Mouse (Mus musculus) C2C12 (cell line): ENCODE results near the gene Prune1.

ENCODE experiments used
- CEBPB ChIP-seq: IDR thresholded peaks from one replicate; pipeline ENCODE4 v1.6.1; 2011; ENCODE audit warnings: low read depth, mild to moderate bottlenecking, control low read depth, moderate library complexity
- CTCF ChIP-seq: IDR thresholded peaks from one replicate; pipeline ENCODE4 v1.5.1; 2011; ENCODE audit not compliant: control insufficient read depth, insufficient read depth, insufficient read length
- FOSL1 ChIP-seq: IDR thresholded peaks from one replicate; pipeline ENCODE4 v1.8.0; 2011; ENCODE audit warnings: mild to moderate bottlenecking, low read length; ENCODE audit not compliant: poor library complexity, insufficient read depth, severe bottlenecking
- MAX ChIP-seq: IDR thresholded peaks from one replicate; pipeline ENCODE4 v1.6.1; 2011; ENCODE audit warnings: mild to moderate bottlenecking, control low read depth
- MYOD1 ChIP-seq: IDR thresholded peaks from one replicate; pipeline ENCODE4 v1.6.1; 2011; ENCODE audit warnings: low read depth; ENCODE audit not compliant: control insufficient read depth, insufficient read length
- MYOG ChIP-seq: IDR thresholded peaks from one replicate; pipeline ENCODE4 v1.6.1; 2011; ENCODE audit not compliant: control insufficient read depth, insufficient read length; ENCODE audit errors: extremely low read depth
- USF1 ChIP-seq: IDR thresholded peaks from one replicate; pipeline ENCODE4 v1.6.1; 2011; ENCODE audit warnings: low read depth, mild to moderate bottlenecking, control low read depth, moderate library complexity

DNA sequence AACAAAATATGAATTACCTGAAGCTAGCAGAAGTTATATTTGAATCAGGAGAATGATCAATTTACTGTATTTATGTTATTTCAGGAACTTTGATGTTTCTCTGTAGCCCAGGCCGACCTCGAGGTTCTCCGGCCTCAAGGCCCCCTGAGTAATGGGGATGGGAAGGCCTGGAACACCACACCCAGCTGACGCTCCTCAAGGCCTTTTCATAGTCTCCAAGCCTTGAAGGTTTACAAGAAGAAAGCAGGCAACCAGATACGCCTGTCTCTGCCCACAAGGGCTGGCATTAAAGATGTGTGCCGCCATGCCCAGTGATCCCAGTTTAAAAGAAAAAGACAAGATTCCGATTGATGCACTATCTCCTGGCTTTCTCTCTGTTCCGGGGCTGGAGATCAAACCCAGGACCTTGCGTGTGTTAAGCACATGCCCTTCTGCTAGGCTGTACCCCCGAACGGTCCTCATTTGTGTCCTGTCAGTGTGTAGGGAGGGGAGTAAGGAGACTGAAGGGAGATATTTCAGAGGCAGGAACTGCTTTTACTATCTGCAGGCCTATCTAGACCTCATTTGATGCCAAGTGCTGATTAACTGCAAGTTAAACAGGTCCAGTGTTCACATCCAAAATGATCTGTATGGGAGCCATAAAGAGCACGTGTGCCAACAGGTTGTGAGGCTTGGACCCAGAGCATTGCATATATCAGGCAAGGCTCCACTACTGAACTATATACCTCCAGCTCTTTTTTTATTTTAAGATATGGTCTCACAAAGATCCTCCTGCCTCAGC, 2.8 kb upstream of the Prune1 start:
- no peak for TF ChIP-seq CTCF
- no peak for TF ChIP-seq CEBPB
- no peak for TF ChIP-seq MYOG
- TF ChIP-seq MAX, result no peak
- no peak for TF ChIP-seq USF1
- TF ChIP-seq FOSL1, result no peak
- no peak for TF ChIP-seq MYOD1
